Mouse (Mus musculus) liver, embryonic 14.5 days (tissue): Measurements from ENCODE around the gene Foxn3. TPM values are rescaled to one million over a fixed set of nuclear protein-coding genes. Genes with fewer than 3 reads are reported as not detected.

ENCODE experiments used
- ATAC-seq: fragments of 200-750 bp; cut with Nextera tagmentation; 2 replicates; pipeline ENCODE4 v1.8.0; 2017; ENCODE audit warnings: moderate number of reproducible peaks, mild to moderate bottlenecking, moderate library complexity; ENCODE audit not compliant: insufficient read depth
- DNase-seq, 3 experiments: peaks; one replicate each; pipeline ENCODE4 v3.0.0-alpha.2; 2012 to 2013; ENCODE audit warnings: low read depth in 3 of 3, low spot score in 3 of 3
- H3K27ac ChIP-seq: fragments of 300-500 bp; sonication (generic); 2 replicates; pipeline ENCODE4 v1.5.1; 2014; ENCODE audit warnings: moderate library complexity, mild to moderate bottlenecking, control low read depth, inconsistent platforms
- H3K27me3 ChIP-seq: fragments of 300-500 bp; sonication (generic); 2 replicates; pipeline ENCODE4 v1.6.1; 2014; ENCODE audit warnings: mild to moderate bottlenecking, low read length, moderate library complexity; ENCODE audit not compliant: control insufficient read depth, insufficient read depth
- H3K36me3 ChIP-seq: fragments of 300-500 bp; sonication (generic); replicated peaks from 2 replicates; pipeline ENCODE4 v1.6.1; 2014; ENCODE audit warnings: low read depth; ENCODE audit not compliant: control insufficient read depth, insufficient read depth
- H3K4me1 ChIP-seq, 2 experiments: fragments of 200-500 bp in 1 of 2; fragments of 300-500 bp in 1 of 2; sonication (generic) in 1 of 2; replicated peaks; 2 replicates each; pipeline ENCODE4 v1.6.1; 2012 to 2014; ENCODE audit warnings: antibody characterized with exemption in 1 of 2, inconsistent platforms in 1 of 2, low read length in 1 of 2; ENCODE audit not compliant: control insufficient read depth in 2 of 2, insufficient read depth in 2 of 2
- H3K4me2 ChIP-seq: fragments of 300-500 bp; sonication (generic); 2 replicates; pipeline ENCODE4 v1.6.1; 2014; ENCODE audit warnings: low read depth, mild to moderate bottlenecking, control low read depth, moderate library complexity
- H3K4me3 ChIP-seq, 2 experiments: fragments of 200-500 bp in 1 of 2; fragments of 300-500 bp in 1 of 2; sonication (generic) in 1 of 2; 2 replicates each; pipeline ENCODE4 v1.5.1; 2012 to 2014; ENCODE audit warnings: low read depth in 2 of 2, low read length in 2 of 2, mild to moderate bottlenecking in 2 of 2, control low read depth in 1 of 2, inconsistent platforms in 1 of 2, moderate library complexity in 1 of 2; ENCODE audit not compliant: insufficient read depth in 1 of 2
- H3K9ac ChIP-seq: fragments of 300-500 bp; sonication (generic); replicated peaks from 2 replicates; pipeline ENCODE4 v1.6.1; 2014; ENCODE audit warnings: mild to moderate bottlenecking, control low read depth, moderate library complexity
- H3K9me3 ChIP-seq: fragments of 300-500 bp; sonication (generic); 2 replicates; pipeline ENCODE4 v1.6.1; 2016; ENCODE audit warnings: low read length, mixed read lengths; ENCODE audit not compliant: control insufficient read depth
- CTCF ChIP-seq: IDR thresholded peaks from 2 replicates; pipeline ENCODE4 v1.5.1; 2016; ENCODE audit warnings: antibody characterized with exemption, low read depth, control low read depth
- EP300 ChIP-seq: IDR thresholded peaks from 2 replicates; pipeline ENCODE4 v1.6.1; 2016; ENCODE audit warnings: antibody characterized with exemption, low read depth
- WGBS: fragments of 180-500 bp; shearing (Covaris S2); extraction: QIAGEN DNeasy Blood & Tissue Kit; methylation state at CpG from one replicate; pipeline ENCODE4 v1.1.7; 2014; ENCODE audit not compliant: insufficient replicate concordance; 5-methylcytosine and 5-hydroxymethylcytosine counted together
- polyA plus RNA-seq, 2 experiments: library from polyadenylated mRNA; depleted of rRNA in 1 of 2; stranded (reverse) in 1 of 2; unstranded in 1 of 2; fragments of >200 nt; fragmentation: Nextera tagmentation in 1 of 2; extraction: Ambion mirVana in 1 of 2; gene quantifications; 2 replicates each; pipeline versions ENCODE4 v1.2.1 to v1.2.3; 2012 to 2014

The Foxn3 gene
- polyA plus RNA-seq, 2 experiments: 2.7 to 13.6 TPM

DNA sequence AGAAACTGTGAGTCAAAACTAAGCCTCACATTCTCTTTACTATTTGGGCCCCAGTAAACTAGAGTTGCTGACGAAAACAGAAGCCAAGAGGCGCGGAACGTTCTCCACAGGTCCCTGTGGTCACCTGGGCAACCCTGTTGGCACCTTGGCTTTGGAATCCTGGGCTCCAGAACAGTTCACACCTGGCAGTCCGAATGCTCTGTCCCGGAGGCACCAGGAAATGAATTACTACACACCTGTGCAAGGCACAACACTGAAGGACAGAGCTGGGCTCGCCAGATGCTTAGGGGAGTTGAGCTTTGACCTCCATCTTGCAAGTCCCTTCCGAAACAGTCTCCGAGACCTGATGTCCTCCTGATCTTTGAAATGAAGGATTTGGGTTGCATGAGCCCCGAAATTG lies 44.7 kb downstream of the Foxn3 start:
- DNase-seq (no peak), ATAC-seq (no peak)
- Histone ChIP-seq H3K4me3 (no peak overlapping the region), H3K27me3 (no peaks in the 10 kb centered on the region), H3K4me1 (peaks cover 0 to 8% of the 10 kb centered on the region in 2 experiments; a peak in 2 of 4 replicates), H3K4me2 (no peak overlapping the region), H3K27ac (no peak overlapping the region), H3K9ac (no peak overlapping the region), H3K36me3 (no peaks in the 10 kb centered on the region), H3K9me3 (no peaks in the 10 kb centered on the region)
- TF ChIP-seq EP300 (no peak), CTCF (no peak)
- 81% methylated on average over 10 of the region's 10 CpGs for WGBS

DNA sequence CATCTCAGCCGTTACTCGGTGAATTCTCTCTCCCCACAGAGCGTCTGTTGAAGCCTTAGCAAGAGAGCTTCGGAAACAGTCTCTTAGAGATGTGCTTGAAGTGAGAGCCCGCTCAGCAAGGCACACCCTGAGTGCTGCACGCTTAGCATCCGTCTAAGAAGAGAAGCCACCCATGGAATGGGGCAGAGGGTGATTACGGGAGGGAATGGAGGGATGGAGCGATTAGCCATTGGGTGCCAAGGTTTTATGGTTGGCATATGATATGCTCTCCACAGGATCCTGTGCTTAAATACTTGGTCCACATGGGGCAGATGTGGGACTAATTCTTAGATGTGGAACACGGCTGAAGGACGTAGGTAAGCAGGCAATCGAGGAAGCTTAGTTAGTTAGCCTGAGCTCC lies 45.3 kb downstream of the Foxn3 start:
- TF ChIP-seq EP300: no peak
- no peak for TF ChIP-seq CTCF
- Histone ChIP-seq H3K4me1 (peaks cover 0 to 8% of the 10 kb centered on the region in 2 experiments; a peak in 2 of 4 replicates), H3K9me3 (no peaks in the 10 kb centered on the region), H3K4me3 (no peak overlapping the region), H3K27me3 (no peaks in the 10 kb centered on the region), H3K27ac (no peak overlapping the region), H3K4me2 (no peak overlapping the region), H3K9ac (no peak overlapping the region), H3K36me3 (no peaks in the 10 kb centered on the region)
- 77% methylated on average over 12 of the region's 12 CpGs for WGBS
- ATAC-seq (no peak), DNase-seq (no peak)

GRCm38 (mm10) chr12:99517296-99517695 lies 46.1 kb downstream of the Foxn3 start:
- TF ChIP-seq CTCF: no peak
- no peak for TF ChIP-seq EP300
- DNase-seq (no peak), ATAC-seq (no peak)

DNA sequence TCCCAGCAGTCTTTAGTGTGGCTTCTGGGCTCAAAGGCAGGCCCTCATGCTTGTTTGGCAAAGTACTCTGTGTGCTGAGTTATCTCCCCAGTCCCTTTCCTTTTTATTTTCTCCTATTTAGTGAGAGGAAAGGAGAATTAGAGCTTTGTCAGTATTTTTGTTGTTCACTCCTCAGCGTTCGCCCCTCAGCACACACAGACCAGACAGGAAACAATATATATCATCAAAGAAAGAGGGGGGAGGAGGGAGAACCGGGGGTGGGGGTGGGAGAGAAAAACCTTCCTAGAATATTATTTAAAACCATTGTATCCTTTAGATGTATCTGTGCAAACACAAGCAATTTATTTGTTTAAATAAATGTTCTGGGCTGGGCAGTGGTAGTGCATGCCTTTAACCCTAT lies 47.9 kb downstream of the Foxn3 start:
- no peaks in the 10 kb centered on the region for H3K9me3 ChIP-seq
- no peak for ATAC-seq
- WGBS: 20% methylated on average over 3 of the region's 3 CpGs
- H3K9ac ChIP-seq: no peak overlapping the region
- H3K36me3 ChIP-seq: no peaks in the 10 kb centered on the region
- H3K27me3 ChIP-seq: no peaks in the 10 kb centered on the region
- TF ChIP-seq EP300 (no peak), CTCF (no peak)
- no peak for DNase-seq
- H3K4me2 ChIP-seq: no peak overlapping the region
- H3K4me1 ChIP-seq: peaks cover 0 to 8% of the 10 kb centered on the region in 2 experiments; a peak in 2 of 4 replicates
- no peak overlapping the region for H3K4me3 ChIP-seq
- H3K27ac ChIP-seq: no peak overlapping the region

More at GRCm38 (mm10) chr12:99517296-99517695, 46.1 kb downstream of the Foxn3 start:
- Histone ChIP-seq H3K9ac (no peak overlapping the region), H3K9me3 (no peaks in the 10 kb centered on the region), H3K4me2 (no peak overlapping the region), H3K4me1 (peaks cover 0 to 8% of the 10 kb centered on the region in 2 experiments; a peak in 2 of 4 replicates), H3K27ac (no peak overlapping the region), H3K4me3 (no peak overlapping the region), H3K36me3 (no peaks in the 10 kb centered on the region), H3K27me3 (no peaks in the 10 kb centered on the region)
- 61% methylated on average over 5 of the region's 5 CpGs for WGBS

GRCm38 (mm10) chr12:99511644-99512043 lies 51.7 kb downstream of the Foxn3 start:
- no peaks in the 10 kb centered on the region for H3K27me3 ChIP-seq
- WGBS: 66% methylated on average over 5 of the region's 5 CpGs
- no peak for TF ChIP-seq CTCF
- no peak for DNase-seq
- H3K4me3 ChIP-seq: no peak overlapping the region
- no peak overlapping the region for H3K4me2 ChIP-seq
- H3K36me3 ChIP-seq: no peaks in the 10 kb centered on the region
- no peak overlapping the region for H3K27ac ChIP-seq
- H3K9me3 ChIP-seq: no peaks in the 10 kb centered on the region
- no peak overlapping the region for H3K9ac ChIP-seq
- H3K4me1 ChIP-seq: peaks cover 0 to 4% of the 10 kb centered on the region in 2 experiments; a peak in 1 of 4 replicates
- no peak for ATAC-seq
